Mouse (Mus musculus): Measurements from ENCODE around the gene Mbtps1. TPM values are rescaled to one million over a fixed set of nuclear protein-coding genes. Genes with fewer than 3 reads are reported as not detected.

Mbtps1 gene
- polyA plus RNA-seq, 1 experiment from 2014 or later, result 50.0 TPM

DNA sequence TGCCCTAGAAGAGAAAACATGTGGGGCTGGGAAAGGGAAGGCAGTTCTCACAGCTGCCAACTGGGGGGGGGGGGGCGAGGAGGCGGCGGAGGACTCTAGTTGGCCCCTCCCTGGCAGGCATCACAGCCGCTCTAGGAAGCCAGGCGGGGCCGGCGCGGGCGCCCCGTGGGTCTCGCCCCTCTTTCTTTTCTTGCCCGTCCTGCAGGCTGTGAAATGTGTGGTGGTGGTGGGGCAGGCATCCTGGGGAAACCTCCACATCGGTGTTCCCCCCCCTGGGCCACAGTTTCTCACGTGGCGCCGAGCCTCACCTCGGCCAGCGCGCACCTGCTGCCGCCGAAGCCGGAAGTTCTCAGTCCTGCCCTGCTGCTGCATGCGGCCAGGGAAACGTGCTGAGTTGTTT lies 27.4 kb upstream of the Mbtps1 start:
- Histone ChIP-seq H3K4me2 (ENCODE audit: low read length) (peak overlapping the region; percentile 44), H3K4me1 (ENCODE audit: control insufficient read depth, insufficient read depth, low read length) (no peaks in the 10 kb centered on the region), H3K27me3 (replicated peaks; ENCODE audit: control insufficient read depth, insufficient read depth, low read length) (no peaks in the 10 kb centered on the region), H3K27ac (ENCODE audit: low read depth, low read length) (no peak overlapping the region), H3K4me3 (ENCODE audit: low read depth, low read length) (peak overlapping the region; percentile 17), H3K9me3 (replicated peaks; ENCODE audit: control insufficient read depth, low read length) (no peaks in the 10 kb centered on the region), H3K36me3 (ENCODE audit: control insufficient read depth, insufficient read depth, low read length) (no peaks in the 10 kb centered on the region), H3K9ac (ENCODE audit: low read length) (peak overlapping the region; percentile 45; the same call in 1 of the 2 replicates)
- whole genome bisulfite sequencing, result 17% methylated on average over 21 of the region's 24 CpGs
- DNase-seq (ENCODE audit: low spot score) (no peak), ATAC-seq (no peak)

DNA sequence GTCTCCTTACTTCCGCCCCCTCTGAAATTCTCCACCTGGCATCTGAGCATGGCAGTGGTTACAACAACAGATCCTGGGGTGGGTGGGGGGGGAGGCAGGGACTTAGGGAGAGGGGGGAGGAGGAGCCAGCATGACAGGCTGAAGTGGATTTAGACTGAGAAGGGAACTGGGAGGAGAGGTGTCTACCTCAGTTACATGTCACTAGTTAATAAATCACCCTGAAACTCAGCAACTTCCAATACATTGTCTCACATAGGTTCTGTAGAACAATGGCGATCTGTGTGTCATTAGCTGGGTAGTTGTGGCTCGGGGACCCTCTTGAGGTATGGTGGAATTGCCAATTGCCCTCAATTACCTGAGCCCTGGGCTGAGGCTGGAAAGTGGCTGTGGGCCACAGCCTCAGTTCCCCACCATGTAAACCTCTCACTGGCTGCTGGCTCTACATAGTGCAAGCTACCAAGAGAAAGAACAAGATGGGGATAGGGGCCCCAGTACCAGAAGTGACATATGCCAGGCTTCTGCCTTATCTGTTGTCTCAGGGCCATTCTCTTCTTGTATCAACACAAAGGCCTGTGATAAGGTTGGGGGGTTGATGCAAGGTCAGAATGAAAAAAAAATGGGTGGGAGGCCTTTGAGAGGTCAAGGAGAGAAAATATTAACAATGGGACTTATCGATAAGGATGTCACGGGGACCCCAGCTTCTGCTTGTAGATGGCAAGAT lies 22.1 kb upstream of the Mbtps1 start:
- DNase-seq (ENCODE audit: low spot score) (no peak), ATAC-seq (no peak)
- Histone ChIP-seq H3K9ac (ENCODE audit: low read length) (no peak overlapping the region), H3K27me3 (replicated peaks; ENCODE audit: control insufficient read depth, insufficient read depth, low read length) (0 out of 2 replicates have a peak, but pooled peaks cover 5% of the 10 kb centered on the region), H3K4me3 (ENCODE audit: low read depth, low read length) (no peak overlapping the region), H3K36me3 (ENCODE audit: control insufficient read depth, insufficient read depth, low read length) (no peaks in the 10 kb centered on the region), H3K4me1 (ENCODE audit: control insufficient read depth, insufficient read depth, low read length) (no peaks in the 10 kb centered on the region), H3K27ac (ENCODE audit: low read depth, low read length) (no peak overlapping the region), H3K9me3 (replicated peaks; ENCODE audit: control insufficient read depth, low read length) (no peaks in the 10 kb centered on the region), H3K4me2 (ENCODE audit: low read length) (no peak overlapping the region)
- 90% methylated on average over 5 of the region's 5 CpGs for WGBS

DNA sequence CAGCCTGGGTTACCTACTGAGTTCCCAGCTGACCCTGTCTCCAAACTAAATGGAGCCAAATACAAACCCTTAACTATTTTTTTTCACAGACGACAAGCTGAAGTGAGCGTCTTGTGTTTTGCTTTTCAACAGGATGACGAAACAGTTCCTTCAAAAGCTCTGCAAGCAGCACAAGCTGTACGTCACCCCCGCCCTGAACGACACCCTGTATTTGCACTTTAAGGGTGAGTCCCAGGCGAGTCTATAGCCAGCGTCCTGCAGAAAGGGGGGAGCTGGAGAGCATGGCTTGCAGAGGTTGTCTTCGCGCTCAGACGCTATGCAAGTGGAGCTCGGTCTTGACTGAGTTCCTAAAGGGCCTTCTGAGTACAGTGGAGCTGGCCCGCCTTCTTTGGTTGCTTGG lies 20.6 kb upstream of the Mbtps1 start:
- Histone ChIP-seq H3K9ac (ENCODE audit: low read length) (no peak overlapping the region), H3K27me3 (replicated peaks; ENCODE audit: control insufficient read depth, insufficient read depth, low read length) (0 out of 2 replicates have a peak, but pooled peaks cover 5% of the 10 kb centered on the region), H3K4me2 (ENCODE audit: low read length) (no peak overlapping the region), H3K4me3 (ENCODE audit: low read depth, low read length) (no peak overlapping the region), H3K4me1 (ENCODE audit: control insufficient read depth, insufficient read depth, low read length) (peaks cover 2% of the 10 kb centered on the region; the same call in 1 of the 2 replicates), H3K36me3 (ENCODE audit: control insufficient read depth, insufficient read depth, low read length) (no peaks in the 10 kb centered on the region), H3K27ac (ENCODE audit: low read depth, low read length) (no peak overlapping the region), H3K9me3 (replicated peaks; ENCODE audit: control insufficient read depth, low read length) (no peaks in the 10 kb centered on the region)
- DNase-seq (ENCODE audit: low spot score) (no peak), ATAC-seq (no peak)
- 39% methylated on average over 13 of the region's 13 CpGs for WGBS

DNA sequence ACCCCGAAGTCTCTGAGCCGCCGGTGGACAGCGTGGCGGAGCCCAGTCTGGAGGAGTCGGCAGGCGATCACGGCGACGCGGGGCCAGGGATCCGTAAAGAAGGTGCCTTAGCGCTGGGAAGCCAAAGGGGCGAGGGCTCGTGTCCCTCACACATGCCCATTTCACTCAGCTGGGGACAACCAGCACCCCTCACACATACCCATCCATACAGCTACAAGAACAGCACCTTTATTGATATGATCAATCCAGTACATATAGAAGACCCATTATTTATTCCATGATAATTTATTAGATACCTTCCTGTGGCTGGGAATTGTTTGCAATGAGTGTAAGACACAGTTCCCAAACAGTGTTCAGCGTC lies 16.8 kb upstream of the Mbtps1 start:
- DNase-seq (ENCODE audit: low spot score) (no peak), ATAC-seq (no peak)
- peak overlapping the region; percentile 84 for H3K4me3 ChIP-seq (ENCODE audit: low read depth, low read length)
- whole genome bisulfite sequencing, result 3% methylated on average over 16 of the region's 16 CpGs
- no peaks in the 10 kb centered on the region for H3K36me3 ChIP-seq (ENCODE audit: control insufficient read depth, insufficient read depth, low read length)
- H3K9ac ChIP-seq (ENCODE audit: low read length), result peak overlapping the region; percentile 87
- no peaks in the 10 kb centered on the region for H3K9me3 ChIP-seq (replicated peaks; ENCODE audit: control insufficient read depth, low read length)
- peak overlapping the region; percentile 89 for H3K4me2 ChIP-seq (ENCODE audit: low read length)
- 0 out of 2 replicates have a peak, but pooled peaks cover 5% of the 10 kb centered on the region for H3K27me3 ChIP-seq (replicated peaks; ENCODE audit: control insufficient read depth, insufficient read depth, low read length)
- H3K4me1 ChIP-seq (ENCODE audit: control insufficient read depth, insufficient read depth, low read length), result peaks cover 7% of the 10 kb centered on the region; the same call in 1 of the 2 replicates
- no peak overlapping the region for H3K27ac ChIP-seq (ENCODE audit: low read depth, low read length)

DNA sequence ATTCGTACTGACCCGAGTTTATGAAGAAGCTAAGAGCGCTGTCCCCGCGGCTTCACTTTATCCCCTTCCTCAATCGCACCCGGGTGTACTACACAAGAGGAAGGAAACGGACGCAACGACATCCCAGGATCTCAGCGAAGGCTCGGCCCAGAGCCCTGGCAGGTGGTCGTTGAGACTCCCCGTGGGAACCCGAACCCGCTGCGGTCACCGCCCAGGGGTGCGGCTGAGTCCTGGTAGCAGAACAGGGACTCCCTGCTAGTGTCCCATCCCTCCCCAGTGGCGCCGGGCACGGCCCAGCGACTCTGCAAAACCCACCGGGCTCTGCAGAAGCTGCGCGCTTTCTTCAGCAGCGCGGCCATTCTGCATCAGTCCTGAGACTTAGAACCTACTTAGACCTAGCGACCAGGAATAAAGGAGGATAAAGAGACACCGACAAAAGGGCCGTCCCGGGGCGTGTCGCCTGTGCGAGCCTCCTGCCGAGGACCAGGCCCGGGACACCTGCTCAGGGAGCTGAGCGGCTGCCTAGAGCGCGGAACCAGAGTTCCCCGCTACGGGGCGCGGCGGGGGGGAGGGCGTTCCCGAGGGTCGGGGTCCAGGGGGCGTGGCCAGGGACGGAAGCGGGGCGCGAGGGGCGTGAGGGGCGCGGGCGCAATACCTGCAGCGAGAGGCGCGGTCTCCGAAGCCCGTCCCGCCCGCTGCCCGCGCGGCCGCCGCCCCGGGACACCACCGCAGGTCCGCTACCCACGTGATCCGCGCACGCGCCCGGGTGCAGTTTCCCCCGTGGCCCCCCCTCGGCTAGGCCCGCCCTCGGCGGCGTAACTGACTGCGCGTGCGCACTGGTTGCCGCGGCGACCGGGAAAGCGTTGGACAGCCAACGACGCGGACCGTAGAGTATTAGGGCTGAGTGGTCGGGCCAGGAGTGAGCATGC lies 16.2 kb upstream of the Mbtps1 start, which contains the start of the genes Hsdl1 and Dnaaf1:
Hsdl1 (minus strand) TSS at position 747 of the 929 bp plus-strand sequence.
Dnaaf1 (plus strand) TSS at position 799 of the 929 bp plus-strand sequence.
- H3K9ac ChIP-seq (ENCODE audit: low read length), result peak within 1 kb of the TSS; percentile 87
- no peaks in the 10 kb centered on the region for H3K36me3 ChIP-seq (ENCODE audit: control insufficient read depth, insufficient read depth, low read length)
- DNase-seq (ENCODE audit: low spot score) (peak; percentile 94), ATAC-seq (peak; percentile 91)
- peak within 1 kb of the TSS; percentile 84 for H3K4me3 ChIP-seq (ENCODE audit: low read depth, low read length)
- WGBS, result under 1% methylated on average over 89 of the region's 97 CpGs
- peaks cover 7% of the 10 kb centered on the region; the same call in 1 of the 2 replicates for H3K4me1 ChIP-seq (ENCODE audit: control insufficient read depth, insufficient read depth, low read length)
- H3K9me3 ChIP-seq (replicated peaks; ENCODE audit: control insufficient read depth, low read length), result no peaks in the 10 kb centered on the region
- H3K4me2 ChIP-seq (ENCODE audit: low read length), result peak within 1 kb of the TSS; percentile 89
- peak within 1 kb of the TSS; percentile 55; the same call in 1 of the 2 replicates for H3K27ac ChIP-seq (ENCODE audit: low read depth, low read length)
- H3K27me3 ChIP-seq (replicated peaks; ENCODE audit: control insufficient read depth, insufficient read depth, low read length), result 0 out of 2 replicates have a peak, but pooled peaks cover 5% of the 10 kb centered on the region

DNA sequence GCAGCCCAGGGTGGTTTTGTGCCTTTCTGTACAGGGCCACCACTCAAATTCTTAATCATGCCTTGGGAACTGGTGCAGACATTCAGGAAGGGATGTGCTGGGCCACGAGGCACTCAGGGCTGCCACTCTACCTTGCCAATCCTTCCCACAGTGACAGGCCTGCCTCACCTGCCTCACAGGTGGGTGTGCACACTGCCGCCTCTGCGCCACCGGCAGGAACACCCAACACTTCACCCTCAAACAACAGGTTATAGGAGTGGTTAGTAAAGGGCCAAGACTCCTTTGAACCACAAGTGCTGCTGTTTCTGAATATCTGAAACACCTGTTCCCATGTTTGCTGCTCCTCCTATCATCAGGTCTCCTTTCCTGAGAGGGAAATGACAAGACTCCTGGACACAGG lies 13.9 kb upstream of the Mbtps1 start:
- Histone ChIP-seq H3K27ac (ENCODE audit: low read depth, low read length) (no peak overlapping the region), H3K9ac (ENCODE audit: low read length) (no peak overlapping the region), H3K27me3 (replicated peaks; ENCODE audit: control insufficient read depth, insufficient read depth, low read length) (0 out of 2 replicates have a peak, but pooled peaks cover 5% of the 10 kb centered on the region), H3K36me3 (ENCODE audit: control insufficient read depth, insufficient read depth, low read length) (peaks cover 6% of the 10 kb centered on the region; the same call in 1 of the 2 replicates), H3K4me1 (ENCODE audit: control insufficient read depth, insufficient read depth, low read length) (peaks cover 7% of the 10 kb centered on the region; the same call in 1 of the 2 replicates), H3K4me3 (ENCODE audit: low read depth, low read length) (no peak overlapping the region), H3K4me2 (ENCODE audit: low read length) (no peak overlapping the region), H3K9me3 (replicated peaks; ENCODE audit: control insufficient read depth, low read length) (no peaks in the 10 kb centered on the region)
- ATAC-seq (no peak), DNase-seq (ENCODE audit: low spot score) (no peak)
- 92% methylated on average over 4 of the region's 4 CpGs for WGBS

DNA sequence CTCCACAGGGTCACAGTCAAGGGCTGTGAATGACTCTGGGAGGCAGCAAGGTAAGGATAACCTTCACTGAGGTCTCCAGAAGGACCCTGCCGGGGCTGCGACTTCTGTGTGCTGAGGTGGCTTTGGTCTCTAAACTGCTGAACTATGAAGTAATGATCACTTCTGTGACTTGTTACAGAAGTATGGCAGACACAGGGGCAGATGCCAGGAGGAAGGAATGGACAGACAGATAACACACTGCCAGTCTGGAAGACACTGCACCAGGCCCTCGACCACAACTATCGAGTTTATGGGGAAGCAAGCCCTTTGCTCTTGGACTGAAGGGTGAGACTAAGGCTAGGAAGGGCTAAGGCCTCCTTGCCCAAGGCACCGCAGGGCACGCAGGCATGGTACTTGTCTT lies 12.6 kb upstream of the Mbtps1 start:
- Histone ChIP-seq H3K27me3 (replicated peaks; ENCODE audit: control insufficient read depth, insufficient read depth, low read length) (0 out of 2 replicates have a peak, but pooled peaks cover 3% of the 10 kb centered on the region), H3K4me2 (ENCODE audit: low read length) (no peak overlapping the region), H3K36me3 (ENCODE audit: control insufficient read depth, insufficient read depth, low read length) (peaks cover 12% of the 10 kb centered on the region), H3K4me1 (ENCODE audit: control insufficient read depth, insufficient read depth, low read length) (peaks cover 7% of the 10 kb centered on the region; the same call in 1 of the 2 replicates), H3K9ac (ENCODE audit: low read length) (no peak overlapping the region), H3K27ac (ENCODE audit: low read depth, low read length) (no peak overlapping the region), H3K4me3 (ENCODE audit: low read depth, low read length) (no peak overlapping the region), H3K9me3 (replicated peaks; ENCODE audit: control insufficient read depth, low read length) (no peaks in the 10 kb centered on the region)
- ATAC-seq, result no peak
- no peak for DNase-seq (ENCODE audit: low spot score)
- WGBS, result 86% methylated on average over 6 of the region's 6 CpGs

DNA sequence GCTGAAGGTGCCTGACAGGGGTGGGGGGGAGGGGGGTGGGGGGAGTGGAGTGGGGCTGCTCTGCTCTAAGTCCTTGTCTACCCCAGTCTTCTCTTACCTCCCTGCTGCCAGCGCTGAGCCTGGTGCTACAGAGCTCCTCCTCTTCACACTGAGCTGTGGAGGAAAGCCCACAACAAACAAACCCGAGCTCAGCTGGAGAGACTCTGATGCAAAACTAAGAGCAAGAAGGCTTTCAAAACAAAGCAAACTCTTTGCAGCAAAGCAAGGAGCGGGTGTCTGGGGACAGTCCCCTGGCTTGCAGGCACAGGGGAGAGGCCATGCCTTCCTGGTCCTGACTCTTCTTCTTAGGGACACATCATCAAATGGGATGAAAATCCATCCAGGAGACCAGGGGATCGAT lies 11.3 kb upstream of the Mbtps1 start:
- H3K4me3 ChIP-seq (ENCODE audit: low read depth, low read length), result no peak overlapping the region
- DNase-seq (ENCODE audit: low spot score) (no peak), ATAC-seq (no peak)
- WGBS, result 38% methylated on average over 4 of the region's 4 CpGs
- no peak overlapping the region for H3K9ac ChIP-seq (ENCODE audit: low read length)
- H3K4me1 ChIP-seq (ENCODE audit: control insufficient read depth, insufficient read depth, low read length), result peaks cover 7% of the 10 kb centered on the region; the same call in 1 of the 2 replicates
- H3K27me3 ChIP-seq (replicated peaks; ENCODE audit: control insufficient read depth, insufficient read depth, low read length), result no peaks in the 10 kb centered on the region
- no peaks in the 10 kb centered on the region for H3K9me3 ChIP-seq (replicated peaks; ENCODE audit: control insufficient read depth, low read length)
- H3K36me3 ChIP-seq (ENCODE audit: control insufficient read depth, insufficient read depth, low read length), result peaks cover 24% of the 10 kb centered on the region
- no peak overlapping the region for H3K27ac ChIP-seq (ENCODE audit: low read depth, low read length)
- H3K4me2 ChIP-seq (ENCODE audit: low read length), result no peak overlapping the region
